Mouse (Mus musculus) spleen, adult 10 weeks (tissue): Measurements from ENCODE around the gene Rpl10-ps3. TPM values are rescaled to one million over a fixed set of nuclear protein-coding genes. Genes with fewer than 3 reads are reported as not detected.

Experiments used
- polyA plus RNA-seq: library from polyadenylated mRNA; stranded (reverse); fragments of 350-450 nt; fragmentation: Illumina TruSeq; extraction: RNeasy Lipid Tissue Mini Kit (QIAGEN cat#74804); gene quantifications from one replicate; pipeline ENCODE4 v1.2.3, GENCODE M21; 2015; ENCODE audit warnings: low replicate concordance; ENCODE audit not compliant: insufficient read depth

Rpl10-ps3 gene
- 107 TPM for polyA plus RNA-seq

DNA sequence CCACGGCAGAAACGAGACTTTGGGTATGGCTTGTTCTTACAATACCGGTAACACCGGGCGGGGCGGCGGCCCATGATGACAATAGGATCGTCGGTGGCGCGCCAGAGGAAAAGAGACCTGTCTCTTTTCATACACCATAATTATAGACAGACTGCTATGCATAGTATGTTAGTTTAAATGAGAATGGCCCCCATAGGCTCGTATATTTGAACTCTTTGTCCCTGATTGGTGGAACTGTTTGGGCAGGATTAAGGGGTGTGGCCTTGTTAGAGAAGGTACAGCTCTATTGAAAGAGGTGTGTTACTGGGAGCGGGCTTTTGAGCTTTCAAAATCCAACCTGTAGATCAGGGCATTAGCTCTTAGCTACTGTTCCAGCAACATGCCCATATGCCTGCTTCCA, at the start of gene Rpl10-ps3:
TSS of gene Rpl10-ps3 (minus strand) at position 101 of the 400 bp plus-strand sequence.

Other genes with a start within 250 kb of the Rpl10-ps3 start
- not detected for gene Plet1, start 149.6 kb upstream of the Rpl10-ps3 start, polyA plus RNA-seq
- 162 TPM for gene Pts, start 183.8 kb upstream of the Rpl10-ps3 start, polyA plus RNA-seq
- 108 TPM for gene Il18, start 209.9 kb upstream of the Rpl10-ps3 start, polyA plus RNA-seq
- 6.1 TPM for gene Bco2, start 210.2 kb upstream of the Rpl10-ps3 start, polyA plus RNA-seq
- gene Tex12, start 216.4 kb upstream of the Rpl10-ps3 start, polyA plus RNA-seq: not detected